Mouse (Mus musculus) small intestine, adult 2 months (tissue): Measurements from ENCODE around the gene Angel2. TPM values are rescaled to one million over a fixed set of nuclear protein-coding genes. Genes with fewer than 3 reads are reported as not detected.
"Not testable (repeated sequence)": the region's sequence is repeated elsewhere in the genome, so short reads cannot be mapped to it uniquely, and the experiment has no call there.

Experiments used
- H3K27ac ChIP-seq: fragments of 200-500 bp; 2 replicates; pipeline ENCODE4 v1.5.1; 2012; ENCODE audit warnings: low read depth, low read length, control low read depth, inconsistent platforms; ENCODE audit not compliant: insufficient read depth
- H3K27me3 ChIP-seq: fragments of 200-500 bp; 2 replicates; pipeline ENCODE4 v1.6.1; 2012; ENCODE audit warnings: mild to moderate bottlenecking, moderate library complexity, low read length, inconsistent platforms; ENCODE audit not compliant: control insufficient read depth, insufficient read depth
- H3K36me3 ChIP-seq: fragments of 200-500 bp; 2 replicates; pipeline ENCODE4 v1.6.1; 2012; ENCODE audit warnings: mild to moderate bottlenecking, low read length, control low read depth, inconsistent platforms; ENCODE audit not compliant: control insufficient read depth, insufficient read depth
- H3K4me1 ChIP-seq: fragments of 200-500 bp; 2 replicates; pipeline ENCODE4 v1.6.1; 2012; ENCODE audit warnings: low read length, inconsistent platforms, mixed read lengths; ENCODE audit not compliant: control insufficient read depth, insufficient read depth, insufficient read length
- H3K4me3 ChIP-seq: fragments of 200-500 bp; 2 replicates; pipeline ENCODE4 v1.5.1; 2012; ENCODE audit warnings: low read depth, mild to moderate bottlenecking, control low read depth, inconsistent platforms, low read length, moderate library complexity
- CTCF ChIP-seq: fragments of 200-500 bp; IDR thresholded peaks from 2 replicates; pipeline ENCODE4 v1.5.1; 2012; ENCODE audit warnings: low read depth, mild to moderate bottlenecking, control low read depth, inconsistent platforms, low read length, moderate library complexity, mixed read lengths; ENCODE audit not compliant: insufficient replicate concordance, insufficient read length; ENCODE audit errors: extremely low read depth
- POLR2A ChIP-seq: fragments of 200-500 bp; IDR thresholded peaks from 2 replicates; pipeline ENCODE4 v1.6.1; 2012; ENCODE audit warnings: low read depth, mild to moderate bottlenecking, control low read depth, inconsistent platforms, low read length, moderate library complexity
- WGBS: fragments of 180-500 bp; shearing (Covaris S2); methylation state at CpG from one replicate; pipeline ENCODE4 v1.1.7; 2018; 5-methylcytosine and 5-hydroxymethylcytosine counted together
- polyA plus RNA-seq: library from polyadenylated mRNA; depleted of rRNA; stranded (reverse); fragments of >200 nt; gene quantifications from 2 replicates; pipeline ENCODE4 v1.2.3, GENCODE M21; 2012; rRNA removed

Angel2 gene
- polyA plus RNA-seq, result 6.7 and 19.6 TPM in 2 replicates

GRCm38 (mm10) chr1:190924812-190925211 is at the start of gene Angel2:
Gene Angel2 (plus strand): TSS chr1:190925112.
- not testable (repeated sequence) for H3K27me3 ChIP-seq, H3K36me3 ChIP-seq, H3K4me1 ChIP-seq, H3K27ac ChIP-seq, H3K4me3 ChIP-seq
- WGBS, result 89% methylated on average over 3 of the region's 3 CpGs

- peaks cover 16% of the 10 kb centered on the region for H3K4me1 ChIP-seq
- 93% methylated on average over 6 of the region's 6 CpGs for WGBS
- H3K36me3 ChIP-seq, result peaks cover 5% of the 10 kb centered on the region
- TF ChIP-seq CTCF (no peak), POLR2A (no peak)
- no peak overlapping the region for H3K27ac ChIP-seq
- H3K27me3 ChIP-seq, result no peaks in the 10 kb centered on the region
- no peak overlapping the region for H3K4me3 ChIP-seq
Observed at GRCm38 (mm10) chr1:190875751-190876150, 49.2 kb upstream of the Angel2 start.

GRCm38 (mm10) chr1:190880638-190881037 is 44.3 kb upstream of the Angel2 start:
- Histone ChIP-seq H3K27ac (peak overlapping the region; percentile 13; the same call in 1 of the 2 replicates), H3K27me3 (no peaks in the 10 kb centered on the region), H3K4me1 (peaks cover 2% of the 10 kb centered on the region; the same call in 1 of the 2 replicates), H3K4me3 (no peak overlapping the region), H3K36me3 (peaks cover 7% of the 10 kb centered on the region)
- 73% methylated on average over 6 of the region's 6 CpGs for WGBS
- TF ChIP-seq CTCF, result no peak
- no peak for TF ChIP-seq POLR2A

GRCm38 (mm10) chr1:190881422-190881821 is 43.5 kb upstream of the Angel2 start:
- 1% methylated on average over 2 of the region's 2 CpGs for WGBS

GRCm38 (mm10) chr1:190886014-190886413 is 38.9 kb upstream of the Angel2 start:
- H3K36me3 ChIP-seq, result peaks cover 18% of the 10 kb centered on the region
- H3K27me3 ChIP-seq, result no peaks in the 10 kb centered on the region
- H3K4me1 ChIP-seq, result peaks cover under 1% of the 10 kb centered on the region; the same call in 1 of the 2 replicates
- H3K27ac ChIP-seq, result no peak overlapping the region
- TF ChIP-seq CTCF (no peak), POLR2A (no peak)
- WGBS, result 88% methylated on average over 4 of the region's 4 CpGs
- no peak overlapping the region for H3K4me3 ChIP-seq

More at GRCm38 (mm10) chr1:190881422-190881821, 43.5 kb upstream of the Angel2 start:
- H3K4me3 ChIP-seq, result no peak overlapping the region
- TF ChIP-seq POLR2A, result no peak
- peak; percentile 63; the same call in 1 of the 2 replicates for TF ChIP-seq CTCF
- peaks cover 7% of the 10 kb centered on the region for H3K36me3 ChIP-seq
- H3K4me1 ChIP-seq, result peaks cover 2% of the 10 kb centered on the region; the same call in 1 of the 2 replicates
- no peaks in the 10 kb centered on the region for H3K27me3 ChIP-seq
- H3K27ac ChIP-seq, result no peak overlapping the region

GRCm38 (mm10) chr1:190888031-190888430 is 36.9 kb upstream of the Angel2 start:
- no peaks in the 10 kb centered on the region for H3K4me1 ChIP-seq
- H3K36me3 ChIP-seq, result peaks cover 23% of the 10 kb centered on the region
- H3K27me3 ChIP-seq, result no peaks in the 10 kb centered on the region
- no peak overlapping the region for H3K27ac ChIP-seq
- 90% methylated on average over 2 of the region's 2 CpGs for WGBS
- TF ChIP-seq POLR2A (no peak), CTCF (no peak)
- no peak overlapping the region for H3K4me3 ChIP-seq

- H3K4me3 ChIP-seq, result no peak overlapping the region
- WGBS, result 92% methylated on average over 16 of the region's 16 CpGs
- no peaks in the 10 kb centered on the region for H3K4me1 ChIP-seq
- no peaks in the 10 kb centered on the region for H3K27me3 ChIP-seq
- no peak overlapping the region for H3K27ac ChIP-seq
- H3K36me3 ChIP-seq, result peaks cover 23% of the 10 kb centered on the region
- no peak for TF ChIP-seq CTCF
Observed at GRCm38 (mm10) chr1:190888646-190889045, 36.3 kb upstream of the Angel2 start.
